Mouse (Mus musculus) midbrain, postnatal 0 days (tissue): ENCODE measurements around the gene Ntmt1. TPM values are rescaled to one million over a fixed set of nuclear protein-coding genes. Genes with fewer than 3 reads are reported as not detected.
A peak's percentile ranks its signal among the peaks of the same experiment; 100 is the strongest.

Source experiments
- ATAC-seq: fragments of 200-750 bp; cut with Nextera tagmentation; 2 replicates; pipeline ENCODE4 v1.8.0; 2017; ENCODE audit warnings: moderate number of reproducible peaks, mild to moderate bottlenecking, moderate TSS enrichment, moderate library complexity; ENCODE audit not compliant: low FRiP score
- DNase-seq: peaks from one replicate; pipeline ENCODE4 v3.0.0-alpha.2; 2015; ENCODE audit warnings: low spot score
- H3K27ac ChIP-seq: fragments of 300-500 bp; sonication (generic); 2 replicates; pipeline ENCODE4 v1.5.1; 2014; ENCODE audit warnings: low read depth, mild to moderate bottlenecking, low read length, mixed read lengths
- H3K27me3 ChIP-seq: fragments of 300-500 bp; sonication (generic); 2 replicates; pipeline ENCODE4 v1.6.1; 2014; ENCODE audit warnings: low read length, control low read depth, mixed read lengths; ENCODE audit not compliant: insufficient read depth
- H3K36me3 ChIP-seq: fragments of 300-500 bp; sonication (generic); 2 replicates; pipeline ENCODE4 v1.6.1; 2014; ENCODE audit warnings: low read length, control low read depth, mixed read lengths; ENCODE audit not compliant: insufficient read depth
- H3K4me1 ChIP-seq: fragments of 300-500 bp; sonication (generic); 2 replicates; pipeline ENCODE4 v1.6.1; 2014; ENCODE audit warnings: mild to moderate bottlenecking, control low read depth, antibody characterized with exemption, low read length, mixed read lengths; ENCODE audit not compliant: insufficient read depth
- H3K4me2 ChIP-seq: fragments of 300-500 bp; sonication (generic); 2 replicates; pipeline ENCODE4 v1.6.1; 2014; ENCODE audit warnings: low read depth, mild to moderate bottlenecking, low read length, mixed read lengths; ENCODE audit not compliant: poor library complexity, severe bottlenecking
- H3K4me3 ChIP-seq: fragments of 300-500 bp; sonication (generic); 2 replicates; pipeline ENCODE4 v1.5.1; 2014; ENCODE audit warnings: low read depth, mild to moderate bottlenecking, low read length, moderate library complexity
- H3K9ac ChIP-seq: fragments of 300-500 bp; sonication (generic); replicated peaks from 2 replicates; pipeline ENCODE4 v1.6.1; 2014; ENCODE audit warnings: mild to moderate bottlenecking, low read length, moderate library complexity, mixed read lengths; ENCODE audit not compliant: poor library complexity, severe bottlenecking
- H3K9me3 ChIP-seq: fragments of 300-500 bp; sonication (generic); 2 replicates; pipeline ENCODE4 v1.6.1; 2016; ENCODE audit warnings: low read length, control low read depth
- CTCF ChIP-seq: IDR thresholded peaks from 2 replicates; pipeline ENCODE4 v1.5.1; 2016; ENCODE audit warnings: antibody characterized with exemption, mild to moderate bottlenecking
- WGBS: fragments of 180-500 bp; shearing (Covaris S2); extraction: QIAGEN DNeasy Blood & Tissue Kit; methylation state at CpG from one replicate; pipeline ENCODE4 v1.1.7; 2014; 5-methylcytosine and 5-hydroxymethylcytosine counted together
- polyA plus RNA-seq: library from polyadenylated mRNA; unstranded; fragments of >200 nt; fragmentation: Nextera tagmentation; extraction: Ambion mirVana; gene quantifications from 2 replicates; pipeline ENCODE4 v1.2.1, GENCODE M21; 2015
- total RNA-seq: library from RNA; depleted of rRNA; stranded (reverse); fragments of >200 nt; gene quantifications from 2 replicates; pipeline ENCODE4 v1.2.3, GENCODE M21; 2014

The Ntmt1 gene
- total and polyA plus RNA-seq, 2 experiments from 2014 or later, result 62.2 to 90.3 TPM

DNA sequence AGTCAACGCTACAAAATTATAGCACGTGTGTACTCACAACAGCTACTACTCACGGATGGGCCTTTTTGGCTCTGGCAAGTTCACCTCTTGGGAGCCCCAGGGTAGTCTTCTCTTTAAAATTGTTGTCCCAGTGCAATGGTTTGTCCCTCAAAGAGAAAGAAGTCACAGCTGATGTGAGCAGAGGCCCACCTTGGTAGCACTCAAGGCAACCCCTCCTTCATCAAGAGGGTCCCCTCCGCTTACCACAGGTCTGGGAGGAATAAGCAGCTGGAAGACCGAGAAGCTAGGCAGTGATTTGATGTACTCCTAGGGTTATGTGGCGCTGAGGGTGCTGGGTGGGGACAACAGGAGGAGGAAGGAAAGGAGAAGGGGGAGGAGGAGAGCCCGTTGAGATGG, 7.0 kb upstream of the Ntmt1 start:
- Histone ChIP-seq H3K36me3 (no peaks in the 10 kb centered on the region), H3K9ac (no peak overlapping the region), H3K4me2 (peak overlapping the region; percentile 57), H3K4me1 (peaks cover 21% of the 10 kb centered on the region), H3K27me3 (peaks cover 5% of the 10 kb centered on the region; the same call in 1 of the 2 replicates), H3K27ac (no peak overlapping the region), H3K4me3 (peak overlapping the region; percentile 36), H3K9me3 (no peaks in the 10 kb centered on the region)
- ATAC-seq (no peak), DNase-seq (no peak)
- TF ChIP-seq CTCF, result no peak
- 42% methylated on average over 7 of the region's 7 CpGs for WGBS

DNA sequence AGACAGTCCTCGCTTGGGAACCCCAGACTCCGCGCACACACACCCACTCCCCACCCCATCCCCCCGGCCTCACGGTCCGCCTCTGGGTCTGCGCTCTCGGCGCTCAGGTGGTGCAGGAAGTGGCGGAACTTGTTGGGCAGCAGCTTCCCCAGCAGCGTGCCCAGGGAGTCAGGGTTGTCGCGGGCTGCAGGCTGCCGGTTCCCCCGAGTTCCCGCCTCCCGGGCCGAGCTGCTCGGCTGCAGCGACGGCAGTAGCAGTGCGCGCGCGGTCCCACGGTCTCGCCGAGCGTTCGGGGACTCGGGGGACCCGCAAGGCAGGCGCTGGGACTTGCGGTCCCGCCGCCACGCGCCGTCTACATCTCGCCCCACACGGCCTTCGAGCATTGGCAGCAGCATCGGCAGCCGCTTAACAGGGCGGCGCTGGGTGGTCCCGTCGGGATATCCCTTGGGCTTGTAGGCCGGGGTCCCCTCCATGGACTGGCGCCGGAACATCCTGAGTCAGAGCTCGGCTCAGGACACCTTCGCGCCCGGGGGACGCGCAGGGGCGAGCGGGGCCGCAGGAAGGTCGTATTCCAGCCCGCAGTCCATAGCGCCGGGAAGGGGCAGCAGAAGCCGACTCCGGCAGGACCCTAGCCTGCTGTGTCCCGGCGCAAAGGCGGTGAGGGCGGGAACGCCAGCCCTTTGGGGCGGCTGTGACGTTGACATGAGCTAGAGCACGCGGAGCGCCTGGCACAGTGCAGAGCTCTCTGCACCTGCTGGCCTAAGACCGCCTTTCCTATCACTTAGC, 6.4 kb upstream of the Ntmt1 start:
- Histone ChIP-seq H3K9me3 (no peaks in the 10 kb centered on the region), H3K9ac (peak overlapping the region; percentile 13), H3K4me2 (peak overlapping the region; percentile 57), H3K27ac (no peak overlapping the region), H3K36me3 (no peaks in the 10 kb centered on the region), H3K4me3 (peak overlapping the region; percentile 36), H3K4me1 (peaks cover 16% of the 10 kb centered on the region), H3K27me3 (peaks cover 5% of the 10 kb centered on the region; the same call in 1 of the 2 replicates)
- WGBS, result 1% methylated on average over 77 of the region's 77 CpGs
- no peak for TF ChIP-seq CTCF
- DNase-seq (no peak), ATAC-seq (no peak)

DNA sequence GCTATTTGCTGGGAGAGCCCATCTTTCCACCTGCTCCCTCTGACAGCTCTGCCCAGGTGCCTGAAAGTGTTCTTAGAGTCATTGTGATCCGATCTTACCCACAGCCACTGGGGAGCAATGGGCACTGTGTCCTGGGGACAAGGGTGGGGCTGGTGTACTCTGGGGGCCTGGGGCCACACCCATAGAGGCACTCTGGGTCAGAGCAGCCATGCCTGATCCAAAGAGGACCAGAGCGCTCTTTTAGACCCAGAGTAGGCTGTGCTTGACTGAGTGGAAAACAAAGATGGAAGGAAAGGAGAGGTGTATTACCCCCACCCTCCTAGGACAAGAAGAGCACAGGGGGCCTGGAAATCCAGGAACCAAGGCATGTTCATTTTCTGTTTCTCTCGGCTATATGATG, 4.0 kb upstream of the Ntmt1 start, which contains the start of gene 1700001O22Rik:
Gene 1700001O22Rik, minus strand, starts transcription at position 58 of the 400 bp plus-strand sequence.
- Histone ChIP-seq H3K36me3 (no peaks in the 10 kb centered on the region), H3K4me1 (peaks cover 12% of the 10 kb centered on the region), H3K9ac (no peak within 1 kb of the TSS), H3K4me2 (no peak within 1 kb of the TSS), H3K27ac (no peak within 1 kb of the TSS), H3K4me3 (no peak within 1 kb of the TSS), H3K9me3 (no peaks in the 10 kb centered on the region), H3K27me3 (peaks cover 5% of the 10 kb centered on the region; the same call in 1 of the 2 replicates)
- 90% methylated on average over 3 of the region's 3 CpGs for WGBS
- TF ChIP-seq CTCF, result no peak
- ATAC-seq (no peak), DNase-seq (no peak)

DNA sequence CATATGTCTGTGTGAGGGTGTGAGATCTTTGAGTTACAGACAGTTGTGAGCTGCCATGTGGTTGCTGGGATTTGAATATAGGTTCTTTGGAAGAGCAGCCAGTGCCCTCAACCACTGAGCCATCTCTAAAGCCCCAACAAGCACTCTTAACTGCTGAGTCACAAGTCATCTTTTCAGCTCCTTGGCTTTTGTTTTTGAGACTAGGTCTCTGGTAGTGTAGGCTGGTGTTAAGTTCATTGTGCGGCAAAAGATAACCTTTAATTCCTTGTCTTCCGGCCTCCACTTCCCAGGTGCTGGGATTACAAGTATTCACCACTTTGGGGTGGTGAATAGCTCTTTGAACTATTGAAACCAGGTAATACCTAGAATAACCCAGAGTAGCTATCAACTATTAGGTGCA, 1.6 kb upstream of the Ntmt1 start:
- no peak for ATAC-seq
- no peak for TF ChIP-seq CTCF
- peaks cover 5% of the 10 kb centered on the region; the same call in 1 of the 2 replicates for H3K27me3 ChIP-seq
- no peak overlapping the region for H3K27ac ChIP-seq
- DNase-seq, result no peak
- H3K9ac ChIP-seq, result no peak overlapping the region
- no peak overlapping the region for H3K4me2 ChIP-seq
- H3K4me3 ChIP-seq, result no peak overlapping the region
- H3K9me3 ChIP-seq, result no peaks in the 10 kb centered on the region
- H3K36me3 ChIP-seq, result no peaks in the 10 kb centered on the region
- H3K4me1 ChIP-seq, result peaks cover 14% of the 10 kb centered on the region
- WGBS, result 97% methylated on average over 2 of the region's 2 CpGs

DNA sequence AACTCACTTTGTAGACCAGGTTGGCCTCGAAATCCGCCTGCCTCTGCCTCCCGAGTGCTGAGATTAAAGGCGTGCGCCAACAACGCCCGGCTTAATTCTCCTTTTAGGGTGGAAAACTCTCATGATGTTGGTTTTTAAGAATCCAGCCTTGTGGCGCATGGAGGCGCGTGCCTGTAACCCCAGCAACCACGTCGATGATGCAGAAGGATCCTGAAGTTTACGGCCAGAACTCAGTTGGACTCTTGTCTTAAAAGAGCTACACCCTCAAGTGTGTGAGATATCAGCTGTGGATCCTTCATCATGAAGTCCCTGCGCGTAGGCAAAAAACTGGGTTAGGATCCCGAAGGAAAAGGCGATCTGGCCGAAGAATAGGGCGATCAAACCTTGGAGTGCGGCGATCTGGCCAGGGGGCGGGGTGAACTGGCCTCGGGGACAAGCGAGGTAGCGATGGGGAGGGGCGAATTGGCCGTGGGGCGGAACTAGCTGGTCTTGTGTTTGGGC, 429 bp upstream of the Ntmt1 start:
- DNase-seq (no peak), ATAC-seq (peak; percentile 45)
- Histone ChIP-seq H3K9ac (peak overlapping the region; percentile 84; the same call in 1 of the 2 replicates), H3K4me1 (peaks cover 8% of the 10 kb centered on the region), H3K9me3 (no peaks in the 10 kb centered on the region), H3K36me3 (peaks cover under 1% of the 10 kb centered on the region; the same call in 1 of the 2 replicates), H3K4me2 (peak overlapping the region; percentile 91), H3K27me3 (peaks cover 5% of the 10 kb centered on the region; the same call in 1 of the 2 replicates), H3K27ac (peak overlapping the region; percentile 77; the same call in 1 of the 2 replicates), H3K4me3 (peak overlapping the region; percentile 60)
- TF ChIP-seq CTCF, result no peak
- 6% methylated on average over 28 of the region's 28 CpGs for WGBS

DNA sequence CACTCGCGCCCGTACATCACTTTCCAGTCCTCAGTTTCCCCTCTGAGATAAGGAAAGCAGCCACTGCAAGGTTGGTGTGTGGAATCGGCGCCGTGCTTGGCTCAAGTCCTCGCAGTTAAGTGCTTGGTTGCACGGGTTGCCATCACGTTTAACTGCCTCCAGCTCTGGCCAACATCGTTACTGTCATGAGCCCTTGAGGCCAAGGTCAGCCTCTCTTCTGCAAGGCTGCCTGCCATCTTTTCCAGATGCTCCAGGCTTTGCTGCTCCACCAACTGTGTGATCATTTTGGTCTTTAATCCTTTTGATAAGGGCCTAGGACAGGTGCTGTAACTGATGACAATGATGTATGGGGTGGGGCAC, 650 bp downstream of the Ntmt1 start:
- Histone ChIP-seq H3K27me3 (peaks cover 3% of the 10 kb centered on the region; the same call in 1 of the 2 replicates), H3K27ac (peak overlapping the region; percentile 77), H3K9ac (peak overlapping the region; percentile 84), H3K36me3 (peaks cover 4% of the 10 kb centered on the region; the same call in 1 of the 2 replicates), H3K4me1 (peaks cover 8% of the 10 kb centered on the region), H3K4me3 (peak overlapping the region; percentile 60), H3K9me3 (no peaks in the 10 kb centered on the region), H3K4me2 (peak overlapping the region; percentile 91)
- no peak for ATAC-seq
- 4% methylated on average over 10 of the region's 10 CpGs for WGBS
- no peak for DNase-seq
- no peak for TF ChIP-seq CTCF
